8 mouse cellular contexts compared by ENCODE assay signal in genomic region chr6:100670370-100670841, GRCm38 (mm10). TPM values are rescaled to one million over a fixed set of nuclear protein-coding genes. Genes with fewer than 3 reads are reported as not detected.
A peak's percentile ranks its signal among the peaks of the same experiment; 100 is the strongest.
DNase-seq lines count a peak whose midpoint lies in the region; ATAC-seq lines count a peak whose summit lies in the region.

No protein-coding gene starts in this region.

- peak; percentile 62 for DNase-seq in ZHBTc4 (ENCODE audit: low read depth, low spot score)
- DNase-seq in cerebellum, postnatal 10 days: peak; percentile 64
- peak; percentile 54 to 56 for DNase-seq in frontal cortex, postnatal 36 days (ENCODE audit: low spot score in 2 of 2)
- DNase-seq in hindbrain, embryonic 14.5 days (ENCODE audit: low spot score): no peak
- DNase-seq in left cerebral cortex, adult 18-20 months (ENCODE audit: low spot score in 2 of 2): peak; percentile 33 to 61
- DNase-seq in right cerebral cortex, adult 18-20 months: peak; percentile 53
- DNase-seq in yolk sac, embryonic 10.5 days (ENCODE audit: low spot score): peak; percentile 54

- ATAC-seq in hindbrain, embryonic 14.5 days (ENCODE audit: low FRiP score): peak; percentile 61; the same call in 1 of the 2 replicates

- peak overlapping the region; percentile 80 for H3K4me3 ChIP-seq in hindbrain, embryonic 14.5 days (replicated peaks; ENCODE audit: low read length)
- H3K4me3 ChIP-seq in macrophage (ENCODE audit: inconsistent target): peak overlapping the region; percentile 57

- no peak overlapping the region for H3K27ac ChIP-seq in hindbrain, embryonic 14.5 days
- H3K27ac ChIP-seq in macrophage: peak overlapping the region; percentile 28; the same call in 1 of the 2 replicates

- peak overlapping the region; percentile 55 for H3K9ac ChIP-seq in hindbrain, embryonic 14.5 days

- peak overlapping the region; percentile 93 for H3K4me2 ChIP-seq in hindbrain, embryonic 14.5 days (replicated peaks)

- no peaks in the 10 kb centered on the region for H3K9me3 ChIP-seq in hindbrain, embryonic 14.5 days (ENCODE audit: control insufficient read depth, low read length)

- 0 out of 2 replicates have a peak, but pooled peaks cover 7% of the 10 kb centered on the region for H3K4me1 ChIP-seq in hindbrain, embryonic 14.5 days (replicated peaks; ENCODE audit: control insufficient read depth, insufficient read depth, low read length)

- no peaks in the 10 kb centered on the region for H3K27me3 ChIP-seq in hindbrain, embryonic 14.5 days (ENCODE audit: control insufficient read depth, insufficient read depth, low read length)

- H3K79me2 ChIP-seq in macrophage (ENCODE audit: inconsistent target): no peaks in the 10 kb centered on the region

- 2% methylated on average over 31 of the region's 32 CpGs for WGBS in hindbrain, embryonic 14.5 days
- 2% methylated on average over 32 of the region's 32 CpGs for WGBS in macrophage (ENCODE audit: missing documents)

- H3K36me3 ChIP-seq in hindbrain, embryonic 14.5 days (replicated peaks; ENCODE audit: control insufficient read depth, insufficient read depth): no peaks in the 10 kb centered on the region
- no peaks in the 10 kb centered on the region for H3K36me3 ChIP-seq in macrophage (ENCODE audit: inconsistent target)

RNA-seq across cellular contexts. Expression of gene Shq1, which starts 0.6 kb away (rescaled TPM):
- polyA plus RNA-seq in hindbrain, embryonic 14.5 days (2014; fragmentation: Nextera tagmentation; extraction: Ambion mirVana): 7.6 and 7.9 TPM in 2 replicates
- total RNA-seq in left cerebral cortex, adult 18-20 months (2021): 1 to 10 TPM; 5.7 to 5.8 TPM
- 10 to 100 TPM in 14 of 26 experiments, 1 to 10 TPM in 12; 4.7 to 15.4 (median 10.1) TPM for total RNA-seq in macrophage (2018; cell fraction: chromatin; rRNA removed)
- total RNA-seq in macrophage (2018; cell fraction: cytosol; rRNA removed): 1 to 10 TPM; 1.9 to 4.3 (median 3.1) TPM
- total RNA-seq in macrophage (2018; cell fraction: nucleus; rRNA removed): 10 to 100 TPM in 3 of 26 experiments, 1 to 10 TPM in 23; 2.3 to 13.8 (median 5.5) TPM
- 3.5 to 6.2 TPM (median 3.8 TPM) in 3 replicates for polyA plus RNA-seq in macrophage (2018)

RNA-seq across cellular contexts. Expression of gene Gxylt2, which starts 34.1 kb away (rescaled TPM):
- 2.2 and 2.3 TPM in 2 replicates for polyA plus RNA-seq in hindbrain, embryonic 14.5 days (2014; fragmentation: Nextera tagmentation; extraction: Ambion mirVana)
- total RNA-seq in left cerebral cortex, adult 18-20 months (2021): 1 to 10 TPM; 1.2 to 1.3 TPM
- 1 to 10 TPM in 1 of 26 experiments, under 1 TPM in 9, not detected in 16; 0.07 to 4.5 (median 0.14) TPM for total RNA-seq in macrophage (2018; cell fraction: chromatin; rRNA removed)
- under 1 TPM in 4 of 26 experiments, not detected in 22; under 0.01 to 0.03 (median 0.03) TPM for total RNA-seq in macrophage (2018; cell fraction: cytosol; rRNA removed)
- under 1 TPM in 15 of 26 experiments, not detected in 11; 0.11 to 0.65 (median 0.22) TPM for total RNA-seq in macrophage (2018; cell fraction: nucleus; rRNA removed)
- polyA plus RNA-seq in macrophage (2018): not detected in 3 replicates
